Mouse (Mus musculus) intestine, embryonic 16.5 days (tissue): ENCODE results near the gene Ccndbp1. TPM values are rescaled to one million over a fixed set of nuclear protein-coding genes. Genes with fewer than 3 reads are reported as not detected.

Experiments used
- ATAC-seq: fragments of 200-750 bp; cut with Nextera tagmentation; 2 replicates; pipeline ENCODE4 v1.8.0; 2017; ENCODE audit warnings: moderate TSS enrichment, moderate library complexity
- H3K27ac ChIP-seq: fragments of 300-500 bp; sonication (generic); 2 replicates; pipeline ENCODE4 v1.5.1; 2014; ENCODE audit warnings: mild to moderate bottlenecking, low read length
- H3K27me3 ChIP-seq: fragments of 300-500 bp; sonication (generic); replicated peaks from 2 replicates; pipeline ENCODE4 v1.6.1; 2014; ENCODE audit warnings: low read length, control low read depth, mixed read lengths; ENCODE audit not compliant: control insufficient read depth, insufficient read depth
- H3K36me3 ChIP-seq: fragments of 300-500 bp; sonication (generic); 2 replicates; pipeline ENCODE4 v1.6.1; 2014; ENCODE audit warnings: low read length, control low read depth; ENCODE audit not compliant: control insufficient read depth, insufficient read depth
- H3K4me1 ChIP-seq: fragments of 300-500 bp; sonication (generic); 2 replicates; pipeline ENCODE4 v1.6.1; 2014; ENCODE audit warnings: low read length, control low read depth, mixed read lengths; ENCODE audit not compliant: control insufficient read depth, insufficient read depth
- H3K4me2 ChIP-seq: fragments of 300-500 bp; sonication (generic); 2 replicates; pipeline ENCODE4 v1.6.1; 2014; ENCODE audit warnings: low read depth, low read length, control low read depth
- H3K4me3 ChIP-seq: fragments of 300-500 bp; sonication (generic); 2 replicates; pipeline ENCODE4 v1.5.1; 2014; ENCODE audit warnings: mild to moderate bottlenecking, low read length
- H3K9ac ChIP-seq: fragments of 300-500 bp; sonication (generic); 2 replicates; pipeline ENCODE4 v1.6.1; 2014; ENCODE audit warnings: low read depth, low read length
- H3K9me3 ChIP-seq: fragments of 300-500 bp; sonication (generic); 2 replicates; pipeline ENCODE4 v1.6.1; 2016; ENCODE audit warnings: low read length, control low read depth; ENCODE audit not compliant: control insufficient read depth
- WGBS: fragments of 180-500 bp; shearing (Covaris S2); extraction: QIAGEN DNeasy Blood & Tissue Kit; methylation state at CpG from one replicate; pipeline ENCODE4 v1.1.7; 2014; 5-methylcytosine and 5-hydroxymethylcytosine counted together
- microRNA-seq: library from miRNA; unstranded; fragments of <30 nt; microRNA quantifications from one replicate; pipeline ENCODE4, GENCODE M21; 2016
- polyA plus RNA-seq: library from polyadenylated mRNA; unstranded; fragments of >200 nt; fragmentation: Nextera tagmentation; extraction: Ambion mirVana; gene quantifications from 2 replicates; pipeline ENCODE4 v1.2.1, GENCODE M21; 2015

The Ccndbp1 gene
- polyA plus RNA-seq, 1 experiment from 2014 or later, result 34.5 TPM

- no peak for ATAC-seq
- no peaks in the 10 kb centered on the region for H3K36me3 ChIP-seq
- H3K4me1 ChIP-seq, result no peaks in the 10 kb centered on the region
- H3K27me3 ChIP-seq, result no peaks in the 10 kb centered on the region
- no peaks in the 10 kb centered on the region for H3K9me3 ChIP-seq
- H3K4me2 ChIP-seq, result no peak overlapping the region
- no peak overlapping the region for H3K27ac ChIP-seq
- H3K4me3 ChIP-seq, result no peak overlapping the region
- WGBS, result 82% methylated on average over 5 of the region's 5 CpGs
- no peak overlapping the region for H3K9ac ChIP-seq
Observed at GRCm38 (mm10) chr2:121052176-121052575, 44.0 kb downstream of the Ccndbp1 start.

DNA sequence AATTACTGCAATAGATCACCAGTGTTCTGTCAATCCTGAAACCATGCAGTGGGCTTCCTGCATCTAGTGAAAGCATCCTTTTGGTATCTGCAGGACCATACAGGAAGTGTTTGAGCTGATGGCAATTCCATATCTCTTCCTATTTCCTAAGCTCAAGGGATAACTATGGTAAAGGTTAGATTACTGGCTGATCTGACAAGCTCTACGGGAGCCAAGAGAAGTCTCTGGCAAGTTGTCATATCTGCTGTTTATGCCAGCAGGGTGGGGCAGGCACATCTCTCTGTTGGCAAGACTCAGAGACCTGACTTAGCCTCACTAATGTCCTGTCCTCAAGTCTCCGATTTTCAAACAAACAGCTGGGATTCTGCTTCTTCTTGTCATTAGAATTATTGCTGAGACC lies 45.9 kb downstream of the Ccndbp1 start:
- no peaks in the 10 kb centered on the region for H3K27me3 ChIP-seq
- no peak overlapping the region for H3K4me3 ChIP-seq
- no peak overlapping the region for H3K9ac ChIP-seq
- H3K4me2 ChIP-seq, result no peak overlapping the region
- H3K27ac ChIP-seq, result no peak overlapping the region
- WGBS, result 65% methylated on average over 2 of the region's 2 CpGs
- no peaks in the 10 kb centered on the region for H3K36me3 ChIP-seq
- H3K9me3 ChIP-seq, result no peaks in the 10 kb centered on the region
- H3K4me1 ChIP-seq, result no peaks in the 10 kb centered on the region
- ATAC-seq, result no peak

GRCm38 (mm10) chr2:121055915-121056314 lies 47.7 kb downstream of the Ccndbp1 start:
- Histone ChIP-seq H3K36me3 (no peaks in the 10 kb centered on the region), H3K9ac (no peak overlapping the region), H3K9me3 (no peaks in the 10 kb centered on the region), H3K4me3 (no peak overlapping the region), H3K4me1 (no peaks in the 10 kb centered on the region), H3K4me2 (no peak overlapping the region), H3K27ac (no peak overlapping the region), H3K27me3 (no peaks in the 10 kb centered on the region)
- ATAC-seq, result no peak
- 80% methylated on average over 6 of the region's 6 CpGs for WGBS

DNA sequence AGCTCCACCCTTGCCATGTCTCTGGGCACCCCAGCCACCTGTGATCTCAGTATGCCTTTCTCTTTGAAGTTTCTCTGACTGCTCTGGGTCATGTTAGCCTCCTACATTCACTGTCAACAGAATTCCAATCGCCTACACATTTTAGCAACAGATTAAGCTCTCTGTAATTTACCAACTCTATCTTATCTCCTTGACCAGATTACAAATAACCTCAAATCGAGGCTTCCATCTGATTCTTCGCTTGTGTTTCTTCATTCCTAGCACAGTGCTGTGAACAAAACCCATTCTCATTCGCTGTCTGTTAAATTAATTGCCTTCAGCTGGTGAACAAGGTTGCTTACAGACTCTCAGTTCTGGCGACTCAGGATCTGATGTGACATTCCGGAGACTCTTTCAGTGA lies 49.8 kb downstream of the Ccndbp1 start:
- Histone ChIP-seq H3K9me3 (no peaks in the 10 kb centered on the region), H3K4me1 (no peaks in the 10 kb centered on the region), H3K4me3 (no peak overlapping the region), H3K4me2 (no peak overlapping the region), H3K27me3 (no peaks in the 10 kb centered on the region), H3K36me3 (no peaks in the 10 kb centered on the region), H3K9ac (no peak overlapping the region), H3K27ac (no peak overlapping the region)
- WGBS, result 59% methylated on average over 6 of the region's 6 CpGs
- no peak for ATAC-seq

DNA sequence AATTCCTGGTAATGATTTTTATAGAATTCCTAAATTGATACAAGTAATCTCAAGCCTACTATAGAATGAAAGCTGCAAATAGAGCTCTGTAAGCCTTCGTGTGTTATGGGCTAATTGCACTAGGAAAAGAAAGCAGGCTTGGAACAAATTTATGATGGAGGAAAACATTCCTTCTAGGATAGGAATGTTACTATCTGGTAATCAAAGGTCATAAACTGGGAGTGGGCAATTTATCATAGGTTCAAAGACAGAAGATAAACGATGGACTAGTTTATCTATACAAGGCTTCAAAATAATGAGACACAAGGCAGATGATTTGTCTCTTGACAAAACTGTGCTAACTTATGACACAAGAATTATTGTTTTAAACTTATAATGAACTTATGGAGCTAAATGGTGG lies 53.1 kb downstream of the Ccndbp1 start:
- Histone ChIP-seq H3K4me2 (no peak overlapping the region), H3K9me3 (no peaks in the 10 kb centered on the region), H3K9ac (no peak overlapping the region), H3K27ac (no peak overlapping the region), H3K36me3 (no peaks in the 10 kb centered on the region), H3K4me1 (no peaks in the 10 kb centered on the region), H3K27me3 (no peaks in the 10 kb centered on the region), H3K4me3 (no peak overlapping the region)
- 44% methylated on average over 2 of the region's 2 CpGs for WGBS
- no peak for ATAC-seq

Small RNA genes within 50 kb of the gene (microRNA-seq; reads per million reads assigned to microRNA genes)
- gene Gm44325, result not detected

Other genes starting within 250 kb of the Ccndbp1 start
- 3.6 and 4.1 TPM in 2 replicates for gene Cdan1, start 158.3 kb upstream of the Ccndbp1 start, polyA plus RNA-seq
- gene Ttbk2, start 157.8 kb upstream of the Ccndbp1 start, polyA plus RNA-seq, result 1.4 and 1.6 TPM in 2 replicates
- 15.4 and 16.2 TPM in 2 replicates for gene Ubr1, start 37.7 kb upstream of the Ccndbp1 start, polyA plus RNA-seq
- 4.1 and 4.3 TPM in 2 replicates for gene Tmem62, start 31.4 kb upstream of the Ccndbp1 start, polyA plus RNA-seq
- 1.5 and 3.4 TPM in 2 replicates for gene Epb42, start 28.7 kb downstream of the Ccndbp1 start, polyA plus RNA-seq
- not detected in 2 replicates for gene Tgm5, start 77.4 kb downstream of the Ccndbp1 start, polyA plus RNA-seq
- gene Tgm7, start 101.4 kb downstream of the Ccndbp1 start, polyA plus RNA-seq, result 0.16 and 0.17 TPM in 2 replicates
- 16.7 and 17.4 TPM in 2 replicates for gene Adal, start 132.0 kb downstream of the Ccndbp1 start, polyA plus RNA-seq
- gene Lcmt2, start 132.2 kb downstream of the Ccndbp1 start, polyA plus RNA-seq, result 19.3 and 19.8 TPM in 2 replicates
- gene Tubgcp4, start 162.3 kb downstream of the Ccndbp1 start, polyA plus RNA-seq, result 31.8 and 37.2 TPM in 2 replicates
- gene Zscan29, start 162.7 kb downstream of the Ccndbp1 start, polyA plus RNA-seq, result 8.3 and 8.6 TPM in 2 replicates